In the genomic region with DNA sequence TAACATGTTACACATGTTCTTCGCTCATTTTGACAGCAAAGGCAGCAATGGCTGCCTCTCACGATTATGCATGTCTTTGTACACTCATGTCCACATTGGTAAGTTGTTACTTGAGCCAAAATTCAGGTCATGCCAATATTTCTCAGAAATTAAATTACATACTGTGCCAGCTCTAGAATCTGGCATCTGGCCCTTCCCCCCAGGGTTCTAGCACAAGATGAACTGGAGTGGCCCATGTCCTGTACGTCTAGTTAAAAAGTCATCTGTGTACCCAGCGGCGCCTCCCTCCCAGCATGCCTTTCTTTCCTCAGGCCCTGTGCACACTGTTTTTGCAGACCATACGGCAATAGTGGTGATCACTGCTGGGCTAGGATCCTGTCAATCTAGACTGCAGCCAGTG, we compare ENCODE assay signal across 24 mouse cellular contexts. TPM values are rescaled to one million over a fixed set of nuclear protein-coding genes. Genes with fewer than 3 reads are reported as not detected.
"Had no signal": no experiment of that assay in that cellular context is flagged by ENCODE, and none has a peak within 500 bp of the region (broad histone marks: within the 10 kb centered on the region; RNA-seq: fewer than 3 reads in every experiment).

No protein-coding gene starts in this region.

- H3K27ac ChIP-seq: embryonic facial prominence, embryonic 10.5 days; embryonic facial prominence, embryonic 12.5 days; embryonic facial prominence, embryonic 13.5 days; embryonic facial prominence, embryonic 15.5 days; forebrain, embryonic 10.5 days; forebrain, embryonic 12.5 days; forebrain, embryonic 13.5 days; forebrain, embryonic 15.5 days; gastrocnemius, adult 2 months; heart, adult 2 months; heart, embryonic 10.5 days had no signal

- H3K4me1 ChIP-seq: embryonic facial prominence, embryonic 12.5 days; embryonic facial prominence, embryonic 15.5 days; forebrain, embryonic 12.5 days; forebrain, embryonic 13.5 days; forebrain, embryonic 15.5 days had no signal

- DNase-seq: cerebellum, adult 8-10 months; cerebellum, adult 9-10 months; cerebellum, adult 9-11 months; cerebellum, postnatal 25 days; embryo, embryonic 11 days; forebrain, postnatal 0 days; gastrocnemius, adult 2 months; gastrocnemius, postnatal 10 days; gastrocnemius, postnatal 14 days; gastrocnemius, postnatal 25 days; gastrocnemius, postnatal 36 days; heart, adult 18-20 months; heart, adult 2 months had no signal

- H3K27me3 ChIP-seq: embryonic facial prominence, embryonic 12.5 days; forebrain, embryonic 12.5 days; forebrain, embryonic 13.5 days; forebrain, embryonic 15.5 days had no signal

- H3K4me3 ChIP-seq: embryonic facial prominence, embryonic 10.5 days; embryonic facial prominence, embryonic 12.5 days; embryonic facial prominence, embryonic 13.5 days; embryonic facial prominence, embryonic 15.5 days; erythroblast, embryonic 14.5 days; forebrain, embryonic 10.5 days; forebrain, embryonic 12.5 days; forebrain, embryonic 13.5 days; forebrain, embryonic 15.5 days; gastrocnemius, adult 2 months; heart, adult 2 months; heart, embryonic 10.5 days had no signal

RNA-seq across cellular contexts. Expression of gene Cxcl12, which starts 23.4 kb away (rescaled TPM):
- total RNA-seq: granulocyte monocyte progenitor cell, adult 5-6 weeks had no signal
